Mouse (Mus musculus) small intestine, adult 2 months (tissue): ENCODE data around the gene Rapgef3.

Source experiments
- CTCF ChIP-seq: fragments of 200-500 bp; IDR thresholded peaks from 2 replicates; pipeline ENCODE4 v1.5.1; 2012; ENCODE audit warnings: low read depth, mild to moderate bottlenecking, control low read depth, inconsistent platforms, low read length, moderate library complexity, mixed read lengths; ENCODE audit not compliant: insufficient replicate concordance, insufficient read length; ENCODE audit errors: extremely low read depth
- POLR2A ChIP-seq: fragments of 200-500 bp; IDR thresholded peaks from 2 replicates; pipeline ENCODE4 v1.6.1; 2012; ENCODE audit warnings: low read depth, mild to moderate bottlenecking, control low read depth, inconsistent platforms, low read length, moderate library complexity

GRCm38 (mm10) chr15:97787799-97788667, 20.3 kb upstream of the Rapgef3 start:
- no peak for TF ChIP-seq POLR2A
- TF ChIP-seq CTCF: no peak
